Mouse (Mus musculus) embryonic facial prominence, embryonic 13.5 days (tissue): Measurements from ENCODE around the gene Atp1b2. TPM values are rescaled to one million over a fixed set of nuclear protein-coding genes. Genes with fewer than 3 reads are reported as not detected.

Experiments used
- ATAC-seq: fragments of 200-750 bp; cut with Nextera tagmentation; 2 replicates; pipeline ENCODE4 v1.8.0; 2017; ENCODE audit warnings: low read depth; ENCODE audit not compliant: insufficient number of reproducible peaks, insufficient read depth, low FRiP score, low TSS enrichment
- H3K27ac ChIP-seq: fragments of 300-500 bp; sonication (generic); 2 replicates; pipeline ENCODE4 v1.5.1; 2015; ENCODE audit warnings: moderate library complexity, mild to moderate bottlenecking, inconsistent platforms
- H3K27me3 ChIP-seq: fragments of 300-500 bp; sonication (generic); 2 replicates; pipeline ENCODE4 v1.6.1; 2015; ENCODE audit warnings: mild to moderate bottlenecking, inconsistent platforms
- H3K36me3 ChIP-seq: fragments of 300-500 bp; sonication (generic); 2 replicates; pipeline ENCODE4 v1.6.1; 2015; ENCODE audit warnings: mild to moderate bottlenecking, inconsistent platforms
- H3K4me1 ChIP-seq: fragments of 300-500 bp; sonication (generic); 2 replicates; pipeline ENCODE4 v1.6.1; 2015; ENCODE audit warnings: inconsistent platforms
- H3K4me2 ChIP-seq: fragments of 300-500 bp; sonication (generic); 2 replicates; pipeline ENCODE4 v1.6.1; 2015; ENCODE audit warnings: moderate library complexity, mild to moderate bottlenecking, inconsistent platforms
- H3K4me3 ChIP-seq: fragments of 300-500 bp; sonication (generic); 2 replicates; pipeline ENCODE4 v1.5.1; 2015; ENCODE audit warnings: mild to moderate bottlenecking, inconsistent platforms
- H3K9ac ChIP-seq: fragments of 300-500 bp; sonication (generic); 2 replicates; pipeline ENCODE4 v1.6.1; 2015; ENCODE audit warnings: mild to moderate bottlenecking, inconsistent platforms
- H3K9me3 ChIP-seq: fragments of 300-500 bp; sonication (generic); 2 replicates; pipeline ENCODE4 v1.6.1; 2016; ENCODE audit warnings: inconsistent platforms
- WGBS: fragments of 180-500 bp; shearing (Covaris S2); methylation state at CpG from one replicate; pipeline ENCODE4 v1.1.7; 2015; ENCODE audit warnings: mixed read lengths; 5-methylcytosine and 5-hydroxymethylcytosine counted together
- polyA plus RNA-seq: library from polyadenylated mRNA; unstranded; fragments of >200 nt; fragmentation: Nextera tagmentation; extraction: Ambion mirVana; gene quantifications from 2 replicates; pipeline ENCODE4 v1.2.1, GENCODE M21; 2015

Gene Atp1b2
- polyA plus RNA-seq, 1 experiment from 2014 or later, result 8.3 TPM

DNA sequence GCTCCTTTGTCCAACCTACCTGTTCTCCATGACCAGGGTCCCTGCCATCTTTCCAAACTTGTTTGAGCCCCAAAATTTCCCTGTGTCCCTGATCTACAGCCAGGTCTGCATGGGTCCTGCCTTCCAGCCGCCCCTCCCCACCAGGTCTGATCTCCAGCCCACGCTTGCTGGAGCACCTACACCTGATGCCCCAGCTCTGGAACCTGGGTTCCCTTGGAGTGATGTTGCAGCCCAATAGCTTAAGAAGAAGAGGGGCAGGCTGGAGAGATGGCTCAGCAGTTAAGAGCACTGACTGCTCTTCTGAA is 701 bp upstream of the Atp1b2 start:
- Histone ChIP-seq H3K9me3 (no peaks in the 10 kb centered on the region), H3K4me2 (peak overlapping the region; percentile 100), H3K4me3 (peak overlapping the region; percentile 62), H3K9ac (peak overlapping the region; percentile 82), H3K36me3 (0 out of 2 replicates have a peak, but pooled peaks cover 3% of the 10 kb centered on the region), H3K4me1 (peaks cover 24% of the 10 kb centered on the region), H3K27ac (peak overlapping the region; percentile 60), H3K27me3 (peaks cover 26% of the 10 kb centered on the region)
- 47% methylated on average over 2 of the region's 2 CpGs for WGBS
- no peak for ATAC-seq

DNA sequence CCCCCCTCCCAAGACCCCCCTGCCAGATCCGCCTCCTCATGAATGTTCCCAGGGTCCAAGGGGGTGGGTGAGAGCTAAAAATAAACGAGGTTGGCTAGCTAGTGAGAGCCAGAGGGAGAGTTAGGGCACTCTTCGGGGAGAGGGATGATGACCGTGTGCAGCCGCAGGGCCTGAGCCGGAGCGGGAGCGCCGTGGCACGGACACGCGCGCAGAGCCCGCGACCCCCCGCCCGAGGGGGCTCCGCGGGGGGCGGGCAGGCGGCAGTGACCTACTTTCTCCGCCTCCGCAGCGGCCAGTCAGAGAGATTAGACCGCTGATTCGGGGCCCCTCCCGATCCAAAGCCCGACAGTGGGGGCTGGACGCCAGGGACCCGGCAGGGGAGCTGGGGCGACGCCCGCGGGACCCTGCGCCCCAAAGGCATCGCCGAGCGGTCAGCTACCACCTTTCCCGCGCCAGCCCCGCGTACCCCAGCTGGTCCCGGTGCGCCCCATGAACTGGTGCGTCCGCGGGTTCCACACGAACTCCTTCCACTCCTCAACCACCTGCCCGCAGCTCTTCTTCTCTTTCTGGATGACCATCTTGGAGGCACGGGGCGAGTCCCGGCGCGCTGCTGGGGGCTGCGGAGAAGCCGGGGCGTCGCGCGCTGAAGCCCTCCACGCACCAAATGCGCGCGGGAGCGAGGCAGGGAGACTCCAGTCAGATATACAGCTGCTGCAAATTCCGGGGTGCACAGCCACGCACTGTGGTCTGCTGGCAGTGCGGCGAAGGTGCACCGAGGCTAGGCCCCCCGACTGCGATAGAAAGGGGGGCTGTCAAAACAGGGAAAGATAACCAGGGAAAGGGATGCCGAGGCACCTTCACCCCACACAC is 712 bp downstream of the Atp1b2 start:
- ATAC-seq, result peak; percentile 12; the same call in 1 of the 2 replicates
- peaks cover 26% of the 10 kb centered on the region for H3K27me3 ChIP-seq
- peaks cover 33% of the 10 kb centered on the region for H3K4me1 ChIP-seq
- 0 out of 2 replicates have a peak, but pooled peaks cover 5% of the 10 kb centered on the region for H3K36me3 ChIP-seq
- H3K4me2 ChIP-seq, result peak overlapping the region; percentile 100
- WGBS, result under 1% methylated on average over 66 of the region's 73 CpGs
- H3K27ac ChIP-seq, result peak overlapping the region; percentile 39; the same call in 1 of the 2 replicates
- peak overlapping the region; percentile 82 for H3K9ac ChIP-seq
- H3K9me3 ChIP-seq, result no peaks in the 10 kb centered on the region
- H3K4me3 ChIP-seq, result peak overlapping the region; percentile 62

DNA sequence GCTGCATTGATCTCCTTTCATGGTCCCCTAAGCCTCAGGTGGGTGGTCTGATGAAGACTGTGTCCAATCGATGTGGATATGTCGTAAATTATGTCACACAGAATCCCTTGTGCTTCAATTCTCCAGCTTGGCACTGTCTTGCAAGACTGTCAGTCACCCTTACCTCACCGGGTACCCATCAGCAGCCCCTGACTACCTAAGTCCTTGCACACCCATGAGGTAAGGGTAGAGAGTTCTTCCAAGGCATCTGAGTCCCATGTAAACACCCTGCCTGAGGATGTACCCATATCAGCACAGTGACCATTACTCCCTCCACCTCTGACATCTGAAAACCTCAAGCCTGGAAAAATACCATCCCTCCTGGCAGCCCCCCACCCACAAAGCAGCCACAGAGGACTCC is 1.4 kb downstream of the Atp1b2 start:
- ATAC-seq, result peak; percentile 22; the same call in 1 of the 2 replicates
- 56% methylated on average over 3 of the region's 3 CpGs for WGBS

DNA sequence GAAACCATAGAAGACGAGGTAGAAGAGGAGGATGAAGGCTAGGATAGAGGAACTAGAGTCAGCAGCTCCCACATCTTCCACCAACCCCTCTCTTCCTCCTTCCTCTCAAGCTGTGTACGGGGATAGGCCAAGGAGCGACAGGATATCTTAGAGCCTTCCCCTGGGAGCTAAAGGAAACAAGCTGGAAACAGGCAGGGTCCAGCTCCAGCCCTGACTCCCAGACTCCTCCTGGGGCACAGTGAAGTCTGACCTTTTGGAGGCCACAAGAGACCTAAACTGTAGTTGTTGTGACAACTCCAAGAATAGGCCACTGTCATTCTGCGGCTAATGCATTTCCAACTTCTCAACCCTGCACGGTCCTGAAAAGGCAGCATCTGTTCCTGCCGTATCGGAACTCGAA is 2.2 kb downstream of the Atp1b2 start:
- WGBS, result 72% methylated on average over 8 of the region's 8 CpGs
- Histone ChIP-seq H3K4me3 (no peak overlapping the region), H3K4me2 (peak overlapping the region; percentile 100; the same call in 1 of the 2 replicates), H3K27me3 (peaks cover 26% of the 10 kb centered on the region), H3K4me1 (peaks cover 41% of the 10 kb centered on the region), H3K36me3 (0 out of 2 replicates have a peak, but pooled peaks cover 5% of the 10 kb centered on the region), H3K9ac (no peak overlapping the region), H3K9me3 (no peaks in the 10 kb centered on the region), H3K27ac (no peak overlapping the region)
- ATAC-seq, result no peak

More for the DNA sequence above, 1.4 kb downstream of the Atp1b2 start:
- peak overlapping the region; percentile 82 for H3K9ac ChIP-seq
- H3K27ac ChIP-seq, result no peak overlapping the region
- H3K4me2 ChIP-seq, result peak overlapping the region; percentile 100
- H3K4me1 ChIP-seq, result peaks cover 39% of the 10 kb centered on the region
- no peaks in the 10 kb centered on the region for H3K9me3 ChIP-seq
- peaks cover 26% of the 10 kb centered on the region for H3K27me3 ChIP-seq
- peak overlapping the region; percentile 62 for H3K4me3 ChIP-seq
- H3K36me3 ChIP-seq, result 0 out of 2 replicates have a peak, but pooled peaks cover 5% of the 10 kb centered on the region

DNA sequence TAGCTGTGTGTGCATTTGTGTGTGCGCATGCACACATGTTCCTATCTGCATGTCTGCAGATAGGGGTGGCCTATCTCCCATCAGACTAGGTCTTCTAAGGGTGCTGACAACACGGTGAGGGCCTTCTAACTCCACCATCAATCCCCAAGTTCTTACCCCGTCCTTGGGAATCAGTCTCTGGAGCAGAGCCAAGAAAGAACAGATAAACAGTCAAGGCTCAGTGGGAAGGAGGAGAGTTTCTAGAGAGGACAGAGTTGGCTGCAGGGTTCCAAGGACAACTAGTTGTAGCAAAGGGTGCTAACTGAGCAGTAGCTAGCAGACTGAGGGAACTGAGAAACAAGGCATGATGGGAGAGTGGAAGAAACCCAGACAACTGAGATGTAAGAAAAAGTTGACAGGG is 4.0 kb downstream of the Atp1b2 start:
- Histone ChIP-seq H3K27me3 (peaks cover 26% of the 10 kb centered on the region), H3K4me2 (no peak overlapping the region), H3K4me1 (peaks cover 41% of the 10 kb centered on the region), H3K27ac (no peak overlapping the region), H3K9ac (no peak overlapping the region), H3K9me3 (no peaks in the 10 kb centered on the region), H3K4me3 (no peak overlapping the region), H3K36me3 (0 out of 2 replicates have a peak, but pooled peaks cover 5% of the 10 kb centered on the region)
- no peak for ATAC-seq
- WGBS, result 73% methylated on average over 3 of the region's 3 CpGs

DNA sequence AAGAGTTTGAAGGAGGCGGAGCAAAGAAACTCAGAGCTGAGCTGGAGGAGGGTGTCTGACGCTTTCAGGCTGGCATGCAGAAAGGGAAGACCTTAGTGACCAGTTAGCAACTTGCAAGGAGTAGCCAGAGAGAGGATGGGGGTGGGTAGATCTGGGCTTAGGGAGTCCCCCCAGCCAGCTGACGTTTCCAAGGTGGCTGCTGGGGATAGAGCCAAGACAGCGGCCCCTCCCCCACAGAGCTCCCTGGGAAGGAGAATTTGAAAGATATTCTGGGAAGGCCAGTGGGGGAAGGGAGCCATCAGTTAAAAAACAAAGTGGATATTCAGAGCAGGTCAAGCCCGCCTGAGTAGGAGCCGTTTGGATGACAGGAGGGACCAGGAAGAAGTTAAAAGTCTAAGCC is 5.6 kb downstream of the Atp1b2 start:
- Histone ChIP-seq H3K4me3 (peak overlapping the region; percentile 3; the same call in 1 of the 2 replicates), H3K9me3 (no peaks in the 10 kb centered on the region), H3K4me1 (peaks cover 32% of the 10 kb centered on the region), H3K4me2 (peak overlapping the region; percentile 29), H3K27me3 (peaks cover 23% of the 10 kb centered on the region), H3K36me3 (peaks cover 13% of the 10 kb centered on the region), H3K9ac (peak overlapping the region; percentile 55), H3K27ac (peak overlapping the region; percentile 49; the same call in 1 of the 2 replicates)
- no peak for ATAC-seq
- WGBS, result 13% methylated on average over 6 of the region's 6 CpGs

DNA sequence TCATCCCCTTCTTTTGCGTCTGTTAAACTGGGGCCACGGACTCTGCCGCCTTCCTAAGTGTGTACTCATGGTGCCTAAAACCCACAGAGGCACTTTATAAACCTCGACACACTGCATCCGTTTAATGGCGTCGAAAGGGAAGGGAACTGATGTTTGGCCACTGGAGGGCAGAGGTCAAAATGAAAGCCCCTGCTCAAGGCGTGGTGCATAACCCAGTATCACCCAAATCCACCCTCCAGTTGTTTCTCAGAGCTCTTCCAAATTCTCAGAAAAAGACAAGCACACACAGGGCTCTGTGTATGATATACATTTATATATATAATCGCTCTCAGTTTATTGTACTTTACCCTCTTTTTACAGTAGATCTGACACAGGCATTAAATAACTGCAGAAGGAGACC is 6.3 kb downstream of the Atp1b2 start:
- Histone ChIP-seq H3K9me3 (no peaks in the 10 kb centered on the region), H3K9ac (peak overlapping the region; percentile 55; the same call in 1 of the 2 replicates), H3K27ac (peak overlapping the region; percentile 49; the same call in 1 of the 2 replicates), H3K4me3 (0 out of 2 replicates have a peak overlapping the region, but pooled peaks have one; percentile 3), H3K27me3 (peaks cover 16% of the 10 kb centered on the region), H3K4me1 (peaks cover 26% of the 10 kb centered on the region), H3K4me2 (peak overlapping the region; percentile 29), H3K36me3 (peaks cover 18% of the 10 kb centered on the region)
- no peak for ATAC-seq
- 10% methylated on average over 9 of the region's 9 CpGs for WGBS

DNA sequence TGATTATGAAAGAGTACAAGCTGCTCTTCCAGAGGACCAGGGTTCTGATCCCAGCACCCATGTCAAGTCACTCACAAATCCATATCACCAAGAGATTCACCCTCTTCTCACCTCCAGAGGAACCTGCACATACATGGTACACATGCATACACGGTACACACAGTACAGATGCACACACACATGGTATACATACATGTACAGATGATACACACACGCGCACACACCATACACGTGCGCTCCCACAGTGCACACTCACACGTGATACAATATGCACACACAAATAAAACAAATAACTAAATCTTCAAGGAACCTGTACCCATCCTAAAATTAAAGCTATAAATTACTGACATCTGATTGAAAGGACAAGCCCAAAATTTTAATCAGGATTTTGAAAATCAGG is 10.9 kb downstream of the Atp1b2 start:
- H3K9me3 ChIP-seq, result no peaks in the 10 kb centered on the region
- H3K9ac ChIP-seq, result no peak overlapping the region
- H3K27me3 ChIP-seq, result no peaks in the 10 kb centered on the region
- H3K4me1 ChIP-seq, result peaks cover 7% of the 10 kb centered on the region
- H3K4me2 ChIP-seq, result no peak overlapping the region
- H3K36me3 ChIP-seq, result peaks cover 55% of the 10 kb centered on the region
- WGBS, result 95% methylated on average over 6 of the region's 6 CpGs
- no peak for ATAC-seq
- no peak overlapping the region for H3K4me3 ChIP-seq
- no peak overlapping the region for H3K27ac ChIP-seq

DNA sequence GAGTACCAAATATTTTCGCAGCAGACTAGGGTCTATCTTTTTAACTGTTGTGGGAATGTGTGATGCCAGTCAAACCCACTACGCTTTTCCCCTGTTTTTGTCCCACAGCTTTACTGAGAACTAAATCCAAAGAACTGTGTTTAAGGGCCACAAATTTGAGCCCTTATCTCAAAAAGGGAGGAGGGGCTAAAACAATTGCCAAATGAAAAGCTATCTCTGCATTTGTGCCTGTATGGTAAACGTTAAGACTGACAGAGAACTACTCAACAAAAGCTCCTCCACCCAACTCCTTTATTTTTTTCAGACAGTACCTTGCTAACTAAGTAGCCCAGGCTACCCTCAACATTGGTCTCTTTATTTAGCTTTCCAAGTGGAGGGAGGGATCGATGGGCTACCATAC is 12.9 kb downstream of the Atp1b2 start:
- WGBS, result 84% methylated on average over 4 of the region's 4 CpGs
- no peak for ATAC-seq
- Histone ChIP-seq H3K4me1 (no peaks in the 10 kb centered on the region), H3K9me3 (no peaks in the 10 kb centered on the region), H3K4me3 (no peak overlapping the region), H3K4me2 (no peak overlapping the region), H3K9ac (no peak overlapping the region), H3K27me3 (no peaks in the 10 kb centered on the region), H3K36me3 (peaks cover 75% of the 10 kb centered on the region), H3K27ac (no peak overlapping the region)

DNA sequence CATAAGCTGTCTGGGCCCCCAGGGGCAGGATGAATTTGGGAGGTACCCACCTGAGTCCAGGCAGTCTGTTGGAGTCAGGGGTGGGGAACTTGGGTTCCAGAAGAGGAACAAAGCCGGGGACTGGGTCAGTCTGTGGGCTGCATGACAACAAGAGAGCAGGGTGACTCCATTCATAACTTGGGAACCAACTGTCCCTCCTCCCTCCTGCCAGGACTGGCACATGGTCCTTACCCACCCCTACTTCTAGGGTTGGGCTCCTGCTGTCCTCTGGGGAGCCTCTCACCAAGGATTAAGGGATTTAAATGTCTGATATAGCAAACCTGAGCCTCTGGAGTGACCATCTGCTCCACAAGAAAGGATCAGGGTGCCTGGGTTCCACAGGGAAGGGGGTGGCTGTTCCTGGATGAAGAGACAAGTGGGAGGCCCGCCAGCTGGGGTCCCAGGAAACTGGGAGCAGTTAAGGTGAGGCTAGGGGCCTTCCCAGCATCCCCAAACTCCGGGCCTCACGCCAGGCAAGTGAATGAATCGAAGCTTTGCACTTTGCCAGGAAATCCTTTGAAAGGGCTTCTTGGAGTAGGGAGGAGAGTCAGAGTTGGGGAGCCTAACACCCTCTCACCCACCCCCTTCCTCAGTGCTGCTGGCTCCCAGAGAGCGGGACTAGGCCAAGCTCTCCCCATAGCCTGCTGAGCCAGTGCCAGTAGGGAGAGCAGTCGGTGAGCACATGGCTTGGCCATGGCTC is 13.7 kb downstream of the Atp1b2 start:
- ATAC-seq, result no peak
- H3K9me3 ChIP-seq, result no peaks in the 10 kb centered on the region
- peaks cover 83% of the 10 kb centered on the region for H3K36me3 ChIP-seq
- H3K27ac ChIP-seq, result no peak overlapping the region
- H3K4me2 ChIP-seq, result no peak overlapping the region
- H3K4me1 ChIP-seq, result no peaks in the 10 kb centered on the region
- H3K9ac ChIP-seq, result peak overlapping the region; percentile 27; the same call in 1 of the 2 replicates
- no peaks in the 10 kb centered on the region for H3K27me3 ChIP-seq
- H3K4me3 ChIP-seq, result no peak overlapping the region
- WGBS, result 86% methylated on average over 7 of the region's 7 CpGs

DNA sequence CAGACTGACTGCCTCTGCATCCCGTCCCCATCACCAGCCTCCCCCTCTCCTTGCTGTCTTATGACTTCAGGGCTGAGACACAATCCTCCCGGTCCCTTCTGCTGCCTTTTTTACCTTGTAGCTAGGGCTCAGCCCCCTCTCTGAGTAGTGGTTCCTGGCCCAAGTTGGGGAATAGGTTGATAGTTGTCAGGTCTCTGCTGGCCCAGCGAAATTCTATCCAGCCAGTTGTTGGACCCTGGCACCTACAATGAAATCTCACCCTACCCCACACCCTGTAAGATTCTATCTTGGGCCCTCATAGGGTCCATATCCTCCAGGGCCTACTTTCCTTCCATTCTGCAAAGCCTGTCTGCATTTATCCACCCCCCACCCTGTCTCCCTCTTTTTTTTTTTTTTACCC is 14.3 kb downstream of the Atp1b2 start:
- H3K4me2 ChIP-seq, result no peak overlapping the region
- ATAC-seq, result no peak
- H3K9me3 ChIP-seq, result no peaks in the 10 kb centered on the region
- no peaks in the 10 kb centered on the region for H3K4me1 ChIP-seq
- H3K4me3 ChIP-seq, result no peak overlapping the region
- H3K27me3 ChIP-seq, result no peaks in the 10 kb centered on the region
- no peak overlapping the region for H3K27ac ChIP-seq
- 82% methylated on average over 3 of the region's 3 CpGs for WGBS
- H3K9ac ChIP-seq, result no peak overlapping the region
- H3K36me3 ChIP-seq, result peaks cover 87% of the 10 kb centered on the region
